Mouse (Mus musculus) intestine, embryonic 14.5 days (tissue): Measurements from ENCODE around the gene 2310057N15Rik. TPM values are rescaled to one million over a fixed set of nuclear protein-coding genes. Genes with fewer than 3 reads are reported as not detected.

Experiments
- ATAC-seq: fragments of 200-750 bp; cut with Nextera tagmentation; replicated peaks from 2 replicates; pipeline ENCODE4 v1.8.0; 2017; ENCODE audit warnings: low read depth, moderate number of reproducible peaks, moderate TSS enrichment, moderate library complexity; ENCODE audit not compliant: low FRiP score, low TSS enrichment
- DNase-seq: peaks from one replicate; pipeline ENCODE4 v3.0.0-alpha.2; 2018; ENCODE audit warnings: low spot score
- H3K27ac ChIP-seq: fragments of 300-500 bp; sonication (generic); 2 replicates; pipeline ENCODE4 v1.5.1; 2014; ENCODE audit warnings: low read depth, mild to moderate bottlenecking, control low read depth
- H3K27me3 ChIP-seq: fragments of 300-500 bp; sonication (generic); replicated peaks from 2 replicates; pipeline ENCODE4 v1.6.1; 2014; ENCODE audit warnings: low read length, control low read depth; ENCODE audit not compliant: control insufficient read depth, insufficient read depth
- H3K36me3 ChIP-seq: fragments of 300-500 bp; sonication (generic); 2 replicates; pipeline ENCODE4 v1.6.1; 2014; ENCODE audit warnings: low read length, control low read depth; ENCODE audit not compliant: control insufficient read depth, insufficient read depth
- H3K4me1 ChIP-seq: fragments of 300-500 bp; sonication (generic); replicated peaks from 2 replicates; pipeline ENCODE4 v1.6.1; 2014; ENCODE audit warnings: low read length, control low read depth, mixed read lengths; ENCODE audit not compliant: control insufficient read depth, insufficient read depth
- H3K4me2 ChIP-seq: fragments of 300-500 bp; sonication (generic); 2 replicates; pipeline ENCODE4 v1.6.1; 2014; ENCODE audit warnings: low read length
- H3K4me3 ChIP-seq: fragments of 300-500 bp; sonication (generic); 2 replicates; pipeline ENCODE4 v1.5.1; 2014; ENCODE audit warnings: low read depth, low read length, control low read depth, mixed read lengths
- H3K9ac ChIP-seq: fragments of 300-500 bp; sonication (generic); 2 replicates; pipeline ENCODE4 v1.6.1; 2014; ENCODE audit warnings: mild to moderate bottlenecking, low read length
- H3K9me3 ChIP-seq: fragments of 300-500 bp; sonication (generic); 2 replicates; pipeline ENCODE4 v1.6.1; 2016; ENCODE audit warnings: low read length, control low read depth; ENCODE audit not compliant: control insufficient read depth
- WGBS: fragments of 180-500 bp; shearing (Covaris S2); extraction: QIAGEN DNeasy Blood & Tissue Kit; methylation state at CpG from one replicate; pipeline ENCODE4 v1.1.7; 2014; 5-methylcytosine and 5-hydroxymethylcytosine counted together
- polyA plus RNA-seq: library from polyadenylated mRNA; unstranded; fragments of >200 nt; fragmentation: Nextera tagmentation; extraction: Ambion mirVana; gene quantifications from 2 replicates; pipeline ENCODE4 v1.2.1, GENCODE M21; 2014

2310057N15Rik gene
- polyA plus RNA-seq, 1 experiment from 2014 or later: not detected

DNA sequence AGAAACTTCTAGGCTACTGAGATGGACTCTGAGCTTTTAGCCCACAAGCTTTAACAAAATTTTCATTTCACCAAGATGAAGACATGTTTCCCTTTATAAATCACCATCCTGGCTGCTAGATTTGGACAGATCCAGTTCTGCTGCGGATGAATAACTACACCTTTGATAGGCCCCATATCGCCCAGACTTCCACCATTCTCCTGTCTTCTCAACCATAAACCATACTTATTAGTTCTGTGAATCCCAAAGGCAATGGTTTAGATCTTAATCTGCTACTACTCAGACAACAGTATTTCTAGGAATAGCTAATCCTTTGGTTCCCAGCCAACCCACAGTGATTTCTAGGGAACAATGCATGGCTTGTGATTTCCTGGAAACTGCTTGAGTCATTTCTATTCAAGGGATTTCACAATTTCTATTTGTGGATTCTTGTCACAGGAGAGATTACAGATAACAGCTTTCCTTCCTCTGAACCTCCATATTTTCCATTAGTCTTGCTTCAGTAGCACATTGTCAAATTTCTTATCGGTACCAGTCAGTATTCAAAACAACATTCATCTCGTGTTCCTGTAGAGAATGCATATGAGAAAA is 29.2 kb downstream of the 2310057N15Rik start:
- H3K4me1 ChIP-seq: no peaks in the 10 kb centered on the region
- H3K9ac ChIP-seq: no peak overlapping the region
- H3K4me2 ChIP-seq: no peak overlapping the region
- 84% methylated on average over 4 of the region's 4 CpGs for WGBS
- H3K27ac ChIP-seq: no peak overlapping the region
- H3K27me3 ChIP-seq: no peaks in the 10 kb centered on the region
- H3K4me3 ChIP-seq: no peak overlapping the region
- H3K9me3 ChIP-seq: no peaks in the 10 kb centered on the region
- no peaks in the 10 kb centered on the region for H3K36me3 ChIP-seq
- DNase-seq (no peak), ATAC-seq (no peak)

DNA sequence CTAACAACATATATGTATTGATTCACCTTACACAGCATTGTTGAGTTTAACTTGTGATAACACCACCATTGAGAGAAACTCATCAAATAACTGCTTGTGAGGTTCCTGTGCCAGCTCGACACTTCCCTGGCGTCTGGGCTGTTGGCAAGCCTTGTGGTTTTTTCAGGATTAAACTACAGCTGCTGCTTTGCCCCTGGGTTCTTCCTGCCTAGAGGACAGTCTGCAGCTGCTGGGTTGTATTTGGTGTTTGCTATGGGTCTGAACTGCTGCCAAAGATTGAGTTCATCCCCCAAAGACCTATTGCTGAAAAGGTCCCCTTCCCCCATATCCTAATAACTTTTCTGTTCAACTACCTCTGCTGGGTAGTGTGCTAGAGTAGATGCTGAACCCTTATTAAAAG is 38.6 kb downstream of the 2310057N15Rik start:
- no peaks in the 10 kb centered on the region for H3K9me3 ChIP-seq
- no peak overlapping the region for H3K4me2 ChIP-seq
- WGBS: 68% methylated on average over 2 of the region's 2 CpGs
- H3K9ac ChIP-seq: no peak overlapping the region
- no peaks in the 10 kb centered on the region for H3K27me3 ChIP-seq
- no peak for DNase-seq
- no peak for ATAC-seq
- no peaks in the 10 kb centered on the region for H3K4me1 ChIP-seq
- no peak overlapping the region for H3K27ac ChIP-seq
- no peak overlapping the region for H3K4me3 ChIP-seq
- H3K36me3 ChIP-seq: no peaks in the 10 kb centered on the region

DNA sequence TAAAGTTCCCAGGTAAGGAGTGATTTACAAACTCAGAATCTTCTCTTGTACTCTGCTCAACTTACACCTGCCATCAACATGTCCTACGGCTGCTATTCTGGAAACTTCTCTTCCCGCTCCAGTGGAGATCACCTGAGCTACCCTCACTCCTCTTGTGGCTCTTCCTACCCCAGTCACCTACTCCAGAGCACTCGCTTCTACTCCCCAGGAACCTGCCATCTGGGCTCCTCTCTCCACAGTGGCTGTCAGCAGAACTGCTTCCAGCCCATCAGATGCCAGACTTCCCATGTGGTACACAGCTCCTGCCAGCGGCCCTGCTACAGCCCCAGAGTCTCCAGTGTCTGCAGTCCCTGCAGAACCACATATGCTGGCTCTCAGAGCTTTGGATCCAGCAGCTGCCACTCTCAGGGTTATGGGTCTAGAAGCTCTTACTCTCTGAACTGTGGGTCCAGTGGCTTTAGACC is 45.2 kb downstream of the 2310057N15Rik start, which contains the start of gene Krtap13-1:
TSS of gene Krtap13-1 (plus strand) at position 51 of the 464 bp plus-strand sequence.
- no peak within 1 kb of the TSS for H3K9ac ChIP-seq
- ATAC-seq (no peak), DNase-seq (no peak)
- H3K4me3 ChIP-seq: no peak within 1 kb of the TSS
- 80% methylated on average over 4 of the region's 4 CpGs for WGBS
- no peaks in the 10 kb centered on the region for H3K36me3 ChIP-seq
- no peak within 1 kb of the TSS for H3K27ac ChIP-seq
- H3K9me3 ChIP-seq: no peaks in the 10 kb centered on the region
- no peaks in the 10 kb centered on the region for H3K4me1 ChIP-seq
- no peak within 1 kb of the TSS for H3K4me2 ChIP-seq
- H3K27me3 ChIP-seq: no peaks in the 10 kb centered on the region

Other genes starting within 250 kb of the 2310057N15Rik start
- 42.0 and 49.3 TPM in 2 replicates for gene Cldn8, start 211.0 kb downstream of the 2310057N15Rik start, polyA plus RNA-seq
- gene Krtap24-1, start 161.9 kb downstream of the 2310057N15Rik start, polyA plus RNA-seq: not detected in 2 replicates
- not detected in 2 replicates for gene 2310079G19Rik, start 146.5 kb downstream of the 2310057N15Rik start, polyA plus RNA-seq
- not detected in 2 replicates for gene Krtap26-1, start 126.4 kb downstream of the 2310057N15Rik start, polyA plus RNA-seq
- not detected in 2 replicates for gene Krtap27-1, start 102.5 kb downstream of the 2310057N15Rik start, polyA plus RNA-seq
- not detected in 2 replicates for gene 2310061N02Rik, start 66.2 kb downstream of the 2310057N15Rik start, polyA plus RNA-seq
- gene Krtap13-1, start 45.3 kb downstream of the 2310057N15Rik start, polyA plus RNA-seq: not detected in 2 replicates
- gene Krtap13, start 22.6 kb downstream of the 2310057N15Rik start, polyA plus RNA-seq: not detected in 2 replicates
- not detected in 2 replicates for gene 2310034C09Rik, start 15.4 kb downstream of the 2310057N15Rik start, polyA plus RNA-seq
- gene Gm5965, start 3.7 kb upstream of the 2310057N15Rik start, polyA plus RNA-seq: not detected in 2 replicates
- not detected in 2 replicates for gene Gm20741, start 38.0 kb upstream of the 2310057N15Rik start, polyA plus RNA-seq
- not detected in 2 replicates for gene Krtap15, start 46.0 kb upstream of the 2310057N15Rik start, polyA plus RNA-seq
- not detected in 2 replicates for gene Krtap14, start 51.9 kb upstream of the 2310057N15Rik start, polyA plus RNA-seq
- gene Krtap19-1, start 95.2 kb upstream of the 2310057N15Rik start, polyA plus RNA-seq: not detected in 2 replicates
- gene Krtap19-2, start 100.1 kb upstream of the 2310057N15Rik start, polyA plus RNA-seq: not detected in 2 replicates
- gene Krtap19-3, start 103.8 kb upstream of the 2310057N15Rik start, polyA plus RNA-seq: not detected in 2 replicates
- not detected in 2 replicates for gene Krtap19-4, start 110.9 kb upstream of the 2310057N15Rik start, polyA plus RNA-seq
- not detected in 2 replicates for gene Krtap19-5, start 122.3 kb upstream of the 2310057N15Rik start, polyA plus RNA-seq
- gene Krtap19-9b, start 158.1 kb upstream of the 2310057N15Rik start, polyA plus RNA-seq: not detected in 2 replicates
- not detected in 2 replicates for gene Krtap16-3, start 188.7 kb upstream of the 2310057N15Rik start, polyA plus RNA-seq
- gene Krtap22-2, start 236.6 kb upstream of the 2310057N15Rik start, polyA plus RNA-seq: not detected in 2 replicates
- gene Gm10229, start 241.1 kb upstream of the 2310057N15Rik start, polyA plus RNA-seq: not detected in 2 replicates